ENCODE assay signal across 8 mouse cellular contexts in genomic region chr6:39377311-39377827, GRCm38 (mm10). TPM values are rescaled to one million over a fixed set of nuclear protein-coding genes. Genes with fewer than 3 reads are reported as not detected.
DNase-seq lines count a peak whose midpoint lies in the region; ATAC-seq and TF ChIP-seq lines count a peak whose summit lies in the region.

TSS of gene Slc37a3 (minus strand) at chr6:39377675.

- 0 out of 2 replicates have a peak, but pooled peaks cover 3% of the 10 kb centered on the region for H3K4me1 ChIP-seq in hindbrain, postnatal 0 days (ENCODE audit: insufficient read depth, low read length)

- ATAC-seq in hindbrain, postnatal 0 days, result peak; percentile 93

- H3K4me2 ChIP-seq in hindbrain, postnatal 0 days (ENCODE audit: low read depth, low read length), result peak within 1 kb of the TSS; percentile 79

- TF ChIP-seq CTCF in gastrocnemius, adult 2 months (IDR thresholded peaks at IDR 0.05), result no peak
- TF ChIP-seq CTCF in hindbrain, postnatal 0 days (IDR thresholded peaks at IDR 0.05; ENCODE audit: low read depth), result no peak

- peak within 1 kb of the TSS; percentile 78 for H3K9ac ChIP-seq in hindbrain, postnatal 0 days (replicated peaks; ENCODE audit: low read length)

- no peaks in the 10 kb centered on the region for H3K27me3 ChIP-seq in hindbrain, postnatal 0 days (ENCODE audit: insufficient read depth, low read length)

- peak; percentile 95 for DNase-seq in ZHBTc4 (ENCODE audit: low read depth, low spot score)
- DNase-seq in cerebellum, postnatal 4 days (ENCODE audit: low spot score in 2 of 2), result peak; percentile 73 to 86
- peak; percentile 92 for DNase-seq in gastrocnemius, adult 2 months
- peak; percentile 93 for DNase-seq in hindbrain, postnatal 0 days (ENCODE audit: low spot score)
- DNase-seq in left cerebral cortex, adult 18-20 months (ENCODE audit: low spot score in 2 of 2), result peak; percentile 93
- peak; percentile 90 to 91 for DNase-seq in lung, postnatal 4 days
- DNase-seq in retina, postnatal 7 days (ENCODE audit: low read depth, low spot score), result peak; percentile 63
- DNase-seq in urinary bladder, adult 18-20 months (ENCODE audit: low spot score in 2 of 2), result peak; percentile 82 to 86

- H3K4me3 ChIP-seq in gastrocnemius, adult 2 months, result peak within 1 kb of the TSS; percentile 86
- peak within 1 kb of the TSS; percentile 96 for H3K4me3 ChIP-seq in hindbrain, postnatal 0 days (ENCODE audit: low read length)

- H3K27ac ChIP-seq in gastrocnemius, adult 2 months, result peak within 1 kb of the TSS; percentile 92
- H3K27ac ChIP-seq in hindbrain, postnatal 0 days, result peak within 1 kb of the TSS; percentile 71

- under 1% methylated on average over 41 of the region's 43 CpGs for WGBS in hindbrain, postnatal 0 days

- H3K9me3 ChIP-seq in hindbrain, postnatal 0 days (ENCODE audit: low read length), result no peaks in the 10 kb centered on the region

- intact Hi-C loops in gastrocnemius, adult 2 months (cut with DNase I), result no loop called here

- no peaks in the 10 kb centered on the region for H3K36me3 ChIP-seq in hindbrain, postnatal 0 days (ENCODE audit: insufficient read depth, low read length)

RNA-seq across cellular contexts. Expression of gene Slc37a3, which starts in this region (rescaled TPM):
- total RNA-seq in gastrocnemius, adult 2 months (2021), result 10 to 100 TPM; 14.2 to 15.9 TPM
- 25.0 and 45.6 TPM in 2 replicates for total RNA-seq in hindbrain, postnatal 0 days (2014; rRNA removed)
- 46.2 and 48.2 TPM in 2 replicates for polyA plus RNA-seq in hindbrain, postnatal 0 days (2015; fragmentation: Nextera tagmentation; extraction: Ambion mirVana)
- 10 to 100 TPM; 65.9 to 71.6 TPM for total RNA-seq in left cerebral cortex, adult 18-20 months (2021)

Comparison
In these comparisons a context has a peak if more than half of its experiments do, and no peak if none do; other contexts are left out.
1. Peak in every context shown above with its lines: DNase-seq, ATAC-seq, H3K4me3 ChIP-seq and H3K27ac ChIP-seq.